Mouse (Mus musculus): ENCODE measurements around the gene Exd1. TPM values are rescaled to one million over a fixed set of nuclear protein-coding genes. Genes with fewer than 3 reads are reported as not detected.
"Not testable (repeated sequence)": the region's sequence is repeated elsewhere in the genome, so short reads cannot be mapped to it uniquely, and the experiment has no call there.

Exd1 gene
- total RNA-seq, 1 experiment from 2014 or later: 0.91 TPM

DNA sequence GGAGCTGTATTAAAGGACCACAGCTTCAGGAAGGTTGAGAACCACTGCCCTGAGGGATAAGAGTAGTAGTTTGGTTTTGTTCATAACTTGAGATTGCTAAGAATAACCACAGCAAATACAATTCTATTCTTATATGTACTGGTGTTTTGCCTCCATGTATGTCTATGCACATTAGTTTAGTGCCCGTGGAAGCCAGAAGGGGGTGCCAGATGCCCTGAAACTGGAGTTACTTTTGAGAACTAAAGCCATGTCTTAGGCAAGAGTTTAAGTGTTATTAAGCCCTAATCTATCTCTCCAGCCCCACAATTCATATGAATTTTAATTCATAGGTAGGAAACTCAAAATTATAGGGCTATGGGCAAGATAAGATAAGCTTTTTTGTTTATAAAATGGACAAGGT, 5.3 kb downstream of the Exd1 start:
- peak; percentile 67 for DNase-seq

DNA sequence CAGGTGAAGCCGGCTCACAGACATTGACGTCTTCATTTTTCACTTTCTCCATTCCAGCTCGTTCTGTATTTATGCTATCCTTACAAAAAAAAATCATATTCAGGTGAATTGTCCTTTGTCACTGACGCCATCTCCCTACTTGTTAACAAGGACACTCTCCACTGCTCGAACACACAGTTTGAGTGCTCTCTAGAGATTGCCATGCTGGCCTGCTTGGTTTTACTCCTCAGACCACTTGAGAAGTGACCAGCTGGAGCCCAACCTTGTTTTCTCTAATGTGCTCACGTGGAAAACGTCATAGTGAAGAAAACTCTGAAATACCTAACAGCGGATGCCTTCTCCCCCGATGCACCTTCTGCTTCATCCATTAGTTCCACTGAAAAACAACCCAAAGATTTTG, 8.6 kb downstream of the Exd1 start:
- no peak for DNase-seq

DNA sequence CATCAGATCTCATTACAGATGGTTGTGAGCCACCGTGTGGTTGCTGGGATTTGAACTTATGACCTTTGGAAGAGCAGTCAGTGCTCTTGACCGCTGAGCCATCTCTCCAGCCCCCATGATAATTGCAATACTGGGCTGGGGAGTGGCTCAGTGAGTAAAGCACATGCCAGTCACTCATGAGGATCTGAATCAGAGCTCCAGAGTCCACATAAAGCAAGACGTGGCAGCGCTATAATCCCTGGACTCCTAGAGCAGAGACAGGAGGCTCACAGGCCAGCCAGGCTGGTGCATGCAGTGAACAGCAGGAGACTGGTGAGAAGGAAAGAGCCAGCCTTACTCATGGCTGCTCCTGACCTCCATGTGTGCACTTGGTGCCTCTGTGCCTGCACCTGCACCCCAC, 22.0 kb downstream of the Exd1 start:
- no peak for DNase-seq

DNA sequence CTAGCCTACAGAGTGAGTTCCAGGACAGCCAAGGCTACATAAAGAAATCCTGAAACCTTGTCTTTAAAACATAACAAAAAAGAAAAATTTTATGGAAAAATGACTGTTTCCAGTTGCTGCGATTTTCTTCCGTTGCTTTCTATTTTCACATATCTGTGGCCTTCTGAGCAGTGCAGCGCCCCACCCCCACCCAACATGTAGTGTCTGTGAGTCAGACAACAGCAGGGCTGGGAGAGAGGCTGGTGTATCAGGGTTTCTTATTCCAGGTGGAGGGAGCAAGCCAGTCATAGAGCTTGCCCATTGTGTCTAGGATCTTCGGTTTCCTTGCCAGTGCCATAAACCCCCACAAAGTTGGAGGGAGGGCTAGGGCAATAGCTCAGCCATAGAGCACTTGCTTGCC, 23.6 kb downstream of the Exd1 start:
- peak; percentile 19 for DNase-seq

DNA sequence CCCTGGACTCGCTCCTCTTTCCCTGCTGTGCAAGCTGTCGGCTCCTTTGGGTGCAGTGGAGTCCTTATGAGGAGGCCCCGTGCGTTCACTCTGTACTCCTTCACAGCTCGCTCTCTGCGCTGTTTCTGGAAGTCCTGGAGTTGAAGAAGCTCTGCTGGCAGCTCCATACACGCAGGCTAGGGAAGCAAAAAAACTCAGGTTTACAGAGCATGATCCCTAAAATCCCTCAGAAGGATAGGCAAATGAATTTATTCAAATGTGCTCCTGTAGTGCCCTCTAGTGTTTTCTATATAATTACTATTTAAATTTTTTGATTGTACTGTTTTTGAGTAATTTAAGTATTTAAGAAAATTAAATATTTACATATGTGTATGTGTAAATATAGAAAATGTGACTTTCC, 26.9 kb downstream of the Exd1 start:
- DNase-seq: no peak

DNA sequence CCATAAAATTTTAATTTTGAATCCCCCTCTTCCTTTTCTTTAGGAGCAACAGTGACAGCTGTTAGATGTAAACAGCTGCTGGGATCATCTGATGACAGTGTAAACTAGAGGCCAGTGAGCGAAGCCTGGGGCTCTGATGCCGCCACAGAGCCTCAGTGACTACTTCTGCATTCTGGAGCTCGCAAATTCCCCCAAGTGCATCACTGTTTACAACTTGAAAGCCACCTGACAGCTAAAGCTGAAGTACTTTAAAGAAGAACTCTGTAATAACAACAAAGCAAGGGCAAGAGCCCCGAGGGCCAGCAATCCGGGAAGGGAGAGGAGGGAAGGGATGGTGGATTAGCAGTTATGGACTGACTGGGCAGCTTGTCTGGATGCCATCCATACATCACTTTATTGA, 30.6 kb downstream of the Exd1 start:
- DNase-seq: no peak

DNA sequence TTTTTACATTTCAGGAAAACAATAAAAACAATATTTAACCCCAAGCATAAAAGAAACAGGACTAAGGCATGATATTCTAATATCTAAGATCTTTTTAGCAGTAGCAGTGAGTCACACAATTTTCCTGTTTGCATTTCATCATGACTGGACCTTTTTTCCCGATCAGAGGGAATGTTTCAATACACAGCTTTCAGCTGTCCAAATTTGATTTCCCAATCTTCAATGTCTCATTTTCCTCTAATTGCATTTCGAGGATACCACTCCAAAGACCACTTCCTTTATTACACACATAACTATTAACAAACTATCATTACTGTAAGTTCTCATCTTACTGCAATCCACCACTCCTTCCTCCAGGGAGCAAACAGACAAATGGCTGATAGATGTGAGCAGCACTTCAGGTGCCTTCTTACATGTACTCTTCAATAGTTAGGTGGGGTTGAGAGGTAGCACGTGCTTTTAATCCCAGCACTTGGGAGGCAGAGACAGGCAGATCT, 33.4 kb downstream of the Exd1 start:
- no peak for DNase-seq

DNA sequence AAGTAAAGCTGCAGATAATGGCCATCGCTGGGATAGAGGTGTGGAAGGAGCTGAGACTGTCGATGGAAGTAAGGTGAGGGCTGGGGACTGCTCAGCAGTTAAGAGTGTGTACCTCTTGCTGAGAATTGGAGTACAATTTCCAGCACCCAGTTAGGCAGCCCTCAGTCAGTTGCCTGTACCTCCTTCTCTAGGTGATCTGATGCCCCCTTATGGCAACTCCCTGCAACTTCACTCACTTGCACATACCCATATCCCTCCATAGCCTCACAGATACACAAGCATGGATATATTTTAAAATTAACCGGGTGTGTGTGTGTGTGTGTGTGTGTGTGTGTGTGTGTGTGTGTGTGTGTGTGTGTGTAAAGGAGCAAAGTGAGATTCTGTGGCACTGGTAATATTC, 35.1 kb downstream of the Exd1 start:
- DNase-seq: no peak

DNA sequence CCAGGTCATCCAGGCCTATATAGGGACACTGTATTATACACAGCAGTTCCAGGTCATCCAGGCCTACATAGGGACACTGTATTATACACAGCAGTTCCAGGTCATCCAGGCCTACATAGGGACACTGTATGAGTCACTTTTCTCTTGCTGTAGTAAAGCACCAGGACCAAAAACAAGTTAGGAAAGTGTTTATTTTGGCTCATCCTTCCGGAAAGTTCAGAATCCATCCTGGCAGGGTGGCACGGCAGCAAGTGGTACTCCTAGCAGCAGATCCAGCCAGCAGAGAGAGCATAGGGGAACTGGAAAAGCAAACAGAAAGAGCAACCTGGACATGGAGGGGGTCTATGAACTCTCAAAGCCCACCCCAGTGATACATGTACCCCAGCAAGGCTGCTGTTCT, 36.6 kb downstream of the Exd1 start:
- DNase-seq: no peak

DNA sequence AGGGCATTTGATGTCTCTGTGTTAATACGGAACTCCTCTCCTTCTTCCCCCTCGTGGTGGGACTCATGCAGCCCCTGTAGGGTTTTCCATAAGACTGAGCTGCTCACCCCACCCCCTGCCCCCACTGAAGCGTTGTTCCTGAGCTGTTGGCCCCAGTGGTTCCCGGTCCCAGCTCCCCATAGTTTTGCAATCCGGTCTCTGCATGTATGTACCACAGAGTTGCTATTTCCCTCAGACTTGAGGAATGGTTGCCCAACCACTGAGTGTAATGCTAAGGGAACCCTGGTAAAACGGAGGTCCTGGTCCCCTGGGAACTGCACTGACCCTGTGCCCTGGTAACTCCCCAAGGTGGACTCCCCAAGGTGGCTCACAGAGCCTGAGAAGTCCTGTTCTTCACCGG, 38.9 kb downstream of the Exd1 start:
- not testable (repeated sequence) for DNase-seq

DNA sequence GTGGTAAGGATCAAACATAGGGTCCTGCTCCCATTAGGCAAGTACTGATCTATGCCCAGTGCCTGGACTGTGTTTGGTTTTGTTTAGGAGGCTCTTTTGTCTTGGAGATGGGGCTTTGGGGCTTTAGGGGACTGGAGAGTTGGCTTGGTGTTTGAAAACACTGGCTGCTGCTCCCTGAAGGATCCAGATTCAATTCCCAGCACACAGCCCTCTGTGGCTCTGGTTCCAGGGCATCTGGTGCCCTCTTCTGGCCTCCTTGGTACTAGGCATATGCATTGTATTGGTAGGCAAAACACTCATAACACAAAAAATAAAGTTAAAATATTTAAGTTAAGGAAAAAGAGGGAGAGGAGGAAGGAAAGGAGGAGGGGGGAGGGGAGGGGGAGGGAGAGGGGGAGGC, 40.3 kb downstream of the Exd1 start:
- peak; percentile 10 for DNase-seq

DNA sequence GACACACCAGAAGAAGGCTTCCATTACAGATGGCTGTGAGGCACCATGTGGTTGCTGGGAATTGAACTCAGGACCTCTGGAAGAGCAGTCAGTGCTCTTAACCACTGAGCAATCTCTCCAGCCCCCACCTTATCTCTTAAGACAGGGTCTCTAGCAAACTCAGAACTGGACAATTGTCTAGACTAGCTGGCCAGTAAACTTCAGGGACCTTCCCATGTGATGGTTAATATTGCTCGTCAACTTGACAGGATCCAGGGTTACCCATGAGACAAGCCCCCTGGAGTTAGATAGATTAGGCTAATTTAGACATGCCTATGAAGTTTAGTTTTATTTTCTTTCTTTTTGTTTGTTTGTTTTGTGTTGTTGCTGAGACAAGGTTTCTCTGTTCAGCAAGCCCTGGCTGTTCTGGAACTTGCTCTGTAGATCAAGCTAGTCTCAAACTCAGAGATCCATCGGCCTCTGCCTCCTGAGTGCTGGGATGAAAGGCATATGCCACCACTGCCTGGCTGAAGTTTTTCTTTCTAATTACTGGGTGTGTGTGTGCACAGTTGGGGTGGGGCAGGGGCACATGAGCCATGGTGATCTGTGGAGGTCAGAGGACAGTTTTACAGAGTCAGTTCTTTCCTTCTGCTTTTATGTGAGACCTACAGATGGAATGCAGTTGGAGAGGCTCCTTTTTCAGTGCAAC, 46.3 kb downstream of the Exd1 start:
- DNase-seq: no peak

DNA sequence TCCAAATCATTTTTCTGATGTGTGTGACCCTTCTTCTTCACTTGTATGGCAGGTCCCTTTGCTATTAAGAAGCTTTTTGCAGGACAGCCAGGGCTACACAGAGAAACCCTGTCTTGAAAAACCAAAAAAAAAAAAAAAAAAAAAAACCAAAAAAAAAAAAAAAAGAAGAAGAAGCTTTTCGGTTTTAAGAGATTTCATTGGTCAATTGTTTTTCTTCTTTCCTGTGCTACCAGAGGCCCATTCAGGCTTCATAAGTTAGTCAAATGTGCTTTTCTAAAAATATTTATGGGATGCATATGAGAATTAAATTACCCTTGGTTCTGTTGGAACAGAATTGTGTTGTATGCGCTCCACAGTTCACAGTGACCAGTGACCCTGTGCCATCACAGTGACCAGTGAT, 48.6 kb downstream of the Exd1 start:
- no peak for DNase-seq

DNA sequence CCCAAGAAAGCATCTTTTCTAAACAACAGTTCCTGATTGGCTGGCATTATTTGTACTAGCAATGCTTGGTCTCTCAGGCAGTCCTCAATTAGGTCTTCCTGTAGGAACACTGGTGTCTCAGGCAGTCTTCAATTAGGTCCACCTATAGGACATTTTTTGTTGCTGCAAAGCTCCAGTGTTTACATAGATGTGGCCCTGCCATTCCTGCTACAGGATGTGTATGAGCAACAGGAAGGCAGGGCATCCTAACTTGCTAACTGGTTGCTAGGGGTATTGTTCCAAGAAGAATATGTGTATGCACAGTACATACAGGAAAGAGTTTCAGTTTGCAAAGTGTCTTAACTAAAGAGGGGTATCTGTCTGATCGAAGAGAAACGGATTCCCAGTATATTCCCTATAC, 51.3 kb downstream of the Exd1 start:
- no peak for DNase-seq

DNA sequence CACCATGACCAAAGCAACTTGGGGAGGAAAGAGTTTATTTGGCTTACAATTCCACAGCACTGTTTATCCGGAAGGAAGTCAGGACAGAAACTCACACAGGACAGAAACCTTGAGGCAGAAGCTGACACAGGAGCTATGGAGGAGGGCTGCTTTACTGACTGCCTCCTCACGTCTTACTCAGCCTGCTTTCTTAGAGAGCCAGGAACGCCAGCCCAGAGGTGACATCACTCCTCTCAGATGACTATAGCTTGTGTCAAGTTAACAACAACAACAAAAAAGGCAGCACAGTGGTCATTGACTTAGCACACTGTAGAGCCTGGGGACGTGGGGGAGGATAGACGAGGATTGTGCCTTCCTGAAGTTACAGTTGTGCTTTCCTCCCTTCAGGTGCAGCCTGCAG, 55.5 kb downstream of the Exd1 start:
- peak; percentile 27 for DNase-seq

DNA sequence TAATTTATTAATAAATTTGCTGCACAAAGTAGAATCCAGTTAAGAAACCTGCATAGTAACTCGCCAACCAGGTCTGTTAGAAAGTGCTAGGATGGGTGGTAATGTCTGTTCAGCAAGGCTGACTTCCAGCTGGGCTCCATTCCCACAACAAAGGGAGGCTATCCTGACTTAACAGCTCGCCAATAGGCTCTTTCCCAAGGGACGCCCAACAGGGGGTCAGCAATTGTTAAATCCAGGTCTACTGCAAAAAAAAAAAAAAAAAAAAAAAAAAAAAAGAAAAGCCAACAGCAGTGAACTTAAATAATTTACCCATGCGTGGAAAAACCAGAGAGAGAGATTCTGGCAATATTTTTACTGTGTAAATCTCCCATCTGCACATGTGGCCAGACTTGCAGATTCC, 60.9 kb downstream of the Exd1 start:
- DNase-seq: no peak

DNA sequence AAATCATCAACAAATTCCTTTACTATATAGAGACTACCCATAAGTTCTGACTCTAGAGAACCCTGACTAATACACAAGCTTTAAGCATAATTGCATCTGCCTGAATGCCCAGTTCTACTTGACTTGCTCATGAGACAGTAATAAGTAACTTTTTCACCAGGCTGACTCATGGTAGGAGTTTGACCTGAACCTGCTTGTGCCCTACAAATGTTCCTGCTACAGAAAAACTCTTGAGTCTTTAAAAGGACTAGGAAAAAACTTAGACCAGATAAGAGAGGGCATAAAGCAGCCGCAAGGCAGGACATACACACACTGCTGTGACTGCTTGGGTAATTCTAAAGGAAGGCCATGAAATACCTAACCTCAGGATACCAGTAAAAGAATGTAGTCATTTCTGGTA, 65.1 kb downstream of the Exd1 start:
- no peak for DNase-seq

DNA sequence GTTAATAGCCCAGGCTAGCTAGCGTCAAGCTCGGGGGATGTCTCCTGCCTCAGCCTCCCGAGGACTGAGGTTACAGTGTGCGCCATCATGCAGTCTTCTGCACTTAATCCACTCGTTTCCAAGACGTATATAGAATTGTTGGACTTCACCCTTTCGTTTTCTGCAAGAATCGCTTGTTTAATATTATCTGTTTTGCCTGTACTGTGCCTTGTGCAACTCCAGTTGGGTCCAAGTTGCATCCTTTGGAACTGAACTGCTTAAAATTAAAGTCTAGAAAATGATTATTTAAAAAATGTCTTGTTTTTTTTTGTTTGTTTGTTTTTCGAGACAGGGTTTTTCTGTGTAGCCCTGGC, 69.1 kb downstream of the Exd1 start:
- no peak for DNase-seq

DNA sequence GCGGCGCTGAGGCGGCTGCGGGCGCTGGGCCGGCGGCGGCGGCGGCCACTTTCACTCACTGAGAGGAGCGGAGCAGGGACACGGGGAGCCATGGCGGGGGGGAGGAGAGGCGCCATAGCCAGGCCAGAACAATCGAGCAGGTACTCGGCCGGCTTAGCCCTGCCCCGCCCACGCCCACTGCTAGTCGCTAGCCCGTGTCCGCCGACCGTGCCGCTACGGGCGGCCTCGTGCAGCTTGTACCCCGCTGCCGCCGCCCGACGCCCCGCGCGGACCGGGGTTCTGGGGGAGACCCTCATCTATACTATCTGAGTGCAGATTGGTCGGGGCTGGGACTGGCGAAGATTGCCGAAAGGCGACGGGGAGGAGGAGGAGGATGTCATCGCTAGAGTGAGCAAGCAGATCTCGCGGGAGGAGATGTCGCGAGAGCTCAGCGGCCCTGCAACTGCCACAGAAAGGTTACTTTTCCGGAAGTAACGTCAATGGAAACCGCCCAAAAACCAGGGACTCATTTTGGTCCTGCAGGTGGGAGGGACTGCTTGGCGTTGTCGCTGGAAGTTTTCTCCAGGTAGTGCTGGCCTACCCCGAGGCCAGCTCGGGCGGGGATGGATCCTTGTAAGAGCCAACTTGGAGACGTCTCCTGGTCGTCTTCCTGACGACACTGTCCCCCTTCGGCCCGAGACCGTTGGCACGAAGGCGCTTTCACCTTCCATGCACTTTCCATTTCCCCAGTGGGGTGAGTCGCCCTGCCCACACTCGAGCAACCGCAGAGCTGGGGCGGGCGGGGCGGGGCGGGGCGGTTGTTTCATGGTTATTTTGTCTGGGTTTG, 69.6 kb downstream of the Exd1 start, which contains the start of gene Ino80:
TSS of gene Ino80 (minus strand) at position 117 of the 826 bp plus-strand sequence.
- DNase-seq: peak; percentile 99

DNA sequence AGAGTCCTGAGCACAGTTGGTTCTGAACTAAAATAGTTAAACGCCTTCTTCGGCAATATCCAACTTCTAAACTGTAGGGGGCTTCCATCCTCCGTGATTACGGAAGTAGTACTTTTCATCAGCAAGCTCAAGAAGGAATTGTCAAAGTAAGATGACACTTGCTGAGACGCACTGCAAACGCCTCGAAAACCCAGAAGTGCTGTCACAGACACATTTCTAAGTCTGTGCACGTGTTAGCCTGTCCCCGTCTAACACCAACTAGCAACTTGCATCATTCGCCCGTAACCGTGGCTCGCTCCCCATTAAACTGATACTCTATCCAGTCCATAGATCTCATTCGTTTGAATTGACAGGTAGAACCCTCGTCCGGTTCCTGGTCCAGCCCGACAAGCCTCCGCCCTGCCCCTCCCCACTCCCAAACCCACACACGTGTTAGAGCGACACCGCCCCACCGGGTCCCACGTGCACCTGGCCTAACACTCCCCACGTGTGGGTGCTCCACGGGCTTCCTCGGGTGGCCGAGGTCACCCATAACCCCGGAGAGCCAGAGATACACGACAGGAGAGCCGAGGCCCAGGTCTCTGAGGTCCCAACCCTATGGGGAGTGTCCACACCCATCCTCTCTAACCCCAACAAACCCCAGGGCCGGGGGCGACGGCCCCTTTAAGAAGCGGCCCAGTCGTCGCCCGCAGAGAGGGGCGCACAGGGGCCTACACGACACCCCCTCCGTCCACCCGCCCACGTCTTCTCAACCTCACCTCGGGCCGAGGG, 70.6 kb downstream of the Exd1 start:
- DNase-seq: peak; percentile 66

DNA sequence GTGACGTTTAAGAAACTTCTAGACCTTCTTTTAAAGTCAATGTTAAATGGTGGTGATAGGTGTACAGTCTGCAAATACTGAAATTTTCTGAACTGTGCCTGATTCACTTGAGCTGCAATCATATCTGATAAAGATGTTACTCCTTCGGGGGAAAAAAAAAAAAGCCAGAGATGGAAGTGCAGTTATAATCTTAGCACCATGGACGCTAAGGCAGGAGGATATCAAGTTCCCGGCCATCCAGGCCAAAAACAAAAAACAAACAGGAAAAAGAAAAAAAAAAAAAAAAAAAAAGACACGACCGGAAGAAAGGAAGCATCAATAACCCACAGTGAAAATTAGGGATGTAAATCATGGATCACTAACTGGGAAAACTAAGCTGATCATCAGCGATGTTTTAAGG, 71.3 kb downstream of the Exd1 start:
- DNase-seq: no peak

Measured in adrenal gland, postnatal 25 days (tissue).